Mouse (Mus musculus) 416B (cell line): ENCODE data around the gene Ikzf3.
A peak's percentile ranks its signal among the peaks of the same experiment; 100 is the strongest.

Source experiments
- DNase-seq: peaks from one replicate; pipeline ENCODE4 v3.0.0; 2011; ENCODE audit warnings: low read depth

Gene Ikzf3

DNA sequence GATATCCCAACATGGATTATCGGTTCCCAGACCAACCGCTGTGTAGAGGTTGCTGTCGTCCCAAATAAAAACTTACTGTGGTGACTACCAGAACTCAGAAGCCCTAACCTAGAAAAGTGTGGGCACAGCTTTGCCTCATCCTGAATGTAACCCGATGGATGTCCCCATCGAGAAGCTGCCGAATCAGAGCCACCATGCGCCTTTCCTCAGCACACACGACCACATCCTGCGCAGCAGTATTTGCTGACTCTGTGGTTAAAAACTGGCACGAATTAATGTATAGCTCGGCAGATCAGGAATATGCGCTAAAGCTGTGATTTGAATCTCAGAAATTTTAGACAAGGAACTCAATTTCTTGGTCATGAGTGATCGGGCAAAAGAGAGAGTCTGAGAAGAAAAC lies 33.0 kb downstream of the Ikzf3 start:
- no peak for DNase-seq

DNA sequence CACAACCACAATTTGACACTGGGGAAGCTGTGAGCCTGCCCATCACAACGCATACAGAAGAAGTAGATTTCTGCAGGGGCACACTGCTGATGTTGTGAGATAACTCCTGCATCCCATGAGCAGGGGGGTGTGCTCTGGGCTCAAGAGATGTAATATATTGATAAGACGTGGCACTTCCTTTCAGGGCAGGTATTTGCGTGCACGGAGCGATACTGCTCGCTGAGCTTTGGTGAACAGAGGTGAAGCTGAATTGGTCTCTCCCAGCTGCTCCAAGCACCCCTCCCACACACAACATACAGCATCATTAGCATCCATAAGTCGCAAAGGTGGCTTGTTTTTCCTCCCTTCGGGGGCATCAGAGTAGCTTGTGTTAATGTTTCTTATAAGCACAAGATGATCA lies 35.7 kb downstream of the Ikzf3 start:
- no peak for DNase-seq

DNA sequence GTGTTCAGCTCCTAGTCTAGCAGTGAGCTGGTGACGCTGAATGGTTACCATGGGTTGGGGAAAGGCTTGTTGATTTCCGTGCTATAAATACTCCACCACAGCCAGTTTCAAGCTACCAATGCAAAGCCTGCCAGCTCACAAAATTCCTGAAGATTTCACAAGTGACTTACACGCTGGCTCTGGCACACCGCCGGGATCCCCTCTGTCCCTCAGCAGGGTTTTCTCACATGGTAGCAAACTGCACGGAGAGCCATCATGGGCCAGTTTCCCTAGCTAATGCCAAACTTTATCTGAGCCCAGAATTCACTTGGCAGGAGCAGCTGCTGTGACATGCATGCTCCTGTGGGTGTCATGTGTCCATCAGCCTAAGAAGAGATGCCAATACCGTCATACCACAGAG lies 36.4 kb downstream of the Ikzf3 start:
- DNase-seq, result no peak

DNA sequence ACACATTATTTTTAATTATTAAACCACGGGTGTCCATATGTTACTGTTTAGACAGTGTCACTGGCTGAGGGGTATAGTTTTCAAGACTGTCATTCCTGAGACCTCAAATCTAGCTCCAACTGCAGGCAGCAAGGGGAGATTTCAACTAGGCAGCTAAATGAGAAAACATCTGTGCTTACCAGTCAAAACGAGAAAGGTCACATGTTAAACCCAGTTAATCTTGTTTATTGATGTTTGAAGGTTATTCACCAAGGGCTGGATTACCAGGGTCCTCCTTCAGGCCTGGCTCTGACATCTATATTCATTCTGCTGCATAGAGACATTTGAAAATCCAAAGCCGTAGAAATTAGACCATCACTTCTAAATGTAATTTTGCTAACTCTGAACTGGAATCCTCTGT lies 40.9 kb downstream of the Ikzf3 start:
- no peak for DNase-seq

DNA sequence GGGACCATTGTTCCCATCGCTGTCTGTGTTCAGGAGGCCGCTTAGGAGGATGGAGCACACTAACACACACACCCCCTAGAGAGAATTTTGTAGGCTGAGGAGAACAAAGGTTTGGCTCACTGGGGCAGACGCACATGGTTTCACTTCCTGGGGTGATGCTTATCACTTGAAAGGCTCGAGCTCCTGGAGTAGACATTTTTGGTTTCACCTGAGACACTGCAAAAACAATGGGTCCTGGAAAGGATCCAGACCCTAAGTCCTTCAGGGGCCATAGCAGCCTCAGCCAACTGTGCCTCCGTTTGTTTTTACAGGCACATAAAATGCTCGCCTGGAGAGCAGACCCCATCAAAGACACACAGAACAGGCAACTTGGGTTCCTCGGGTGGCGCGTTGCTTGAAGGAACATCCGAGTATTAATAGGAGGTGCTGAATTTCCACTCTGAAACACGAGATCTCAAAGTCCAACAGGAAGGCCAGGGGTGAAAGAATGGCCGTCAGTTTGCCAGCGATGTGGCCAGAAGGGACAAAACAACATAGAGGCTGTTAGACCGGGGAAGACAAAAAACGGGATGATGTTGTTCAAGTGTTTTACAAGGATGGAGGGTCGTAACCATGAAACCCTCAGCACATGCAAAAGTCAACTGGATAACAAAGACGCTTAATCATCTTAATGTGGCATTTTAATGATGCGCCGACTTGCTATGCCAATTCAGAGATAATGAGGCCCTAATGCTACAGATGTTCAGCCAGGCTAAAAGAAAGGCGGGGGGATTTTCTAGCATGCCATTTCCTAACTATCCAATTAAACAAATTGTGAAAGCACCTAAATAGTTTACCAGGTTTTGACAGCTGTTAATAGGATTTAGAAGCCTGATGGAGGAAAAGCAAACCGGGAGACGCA lies 48.2 kb downstream of the Ikzf3 start:
- no peak for DNase-seq

DNA sequence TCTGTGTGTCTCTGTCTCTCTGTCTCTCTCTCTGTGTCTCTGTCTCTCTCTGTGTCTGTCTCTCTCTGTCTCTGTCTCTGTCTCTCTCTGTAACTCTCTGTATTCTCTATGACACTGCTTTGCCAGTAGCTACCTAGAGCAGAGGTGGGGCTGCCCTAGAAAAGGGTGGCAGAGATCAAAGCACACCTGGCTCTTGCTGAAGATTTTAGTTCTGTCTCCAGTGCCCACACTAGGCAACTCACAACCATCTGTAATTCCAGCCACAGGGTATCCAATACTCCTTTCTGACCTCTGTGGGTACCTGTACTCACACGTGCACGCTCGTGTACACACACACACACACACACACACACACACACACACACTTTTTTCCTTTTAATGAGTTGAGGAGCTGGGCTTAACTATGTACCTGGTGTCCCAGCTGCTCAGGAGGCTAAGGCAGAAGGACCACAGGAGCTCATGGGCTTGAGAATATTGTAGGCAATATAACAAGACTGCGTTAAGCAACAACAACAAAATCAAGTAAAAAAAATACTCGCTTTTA lies 50.6 kb downstream of the Ikzf3 start:
- DNase-seq, result no peak

DNA sequence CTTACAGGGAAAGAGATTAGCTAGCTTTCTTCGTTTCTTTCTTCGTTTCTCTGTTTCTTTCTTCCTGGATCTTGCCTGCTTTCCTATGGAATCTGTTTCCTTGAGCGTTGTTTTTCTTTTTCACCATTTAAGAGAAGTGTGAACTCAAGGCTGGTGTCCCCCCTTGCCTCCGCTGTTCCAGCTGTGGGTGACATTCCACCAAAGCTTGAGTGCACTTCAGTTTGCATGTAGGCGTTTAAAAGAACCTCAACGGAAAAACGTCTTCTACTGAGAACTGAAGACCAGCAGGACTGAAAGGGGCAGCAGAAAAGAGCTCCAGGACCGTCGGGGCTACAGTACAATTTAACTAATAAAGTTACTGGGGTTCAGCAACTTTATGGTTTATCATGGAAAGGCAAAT lies 52.4 kb downstream of the Ikzf3 start:
- DNase-seq, result no peak

DNA sequence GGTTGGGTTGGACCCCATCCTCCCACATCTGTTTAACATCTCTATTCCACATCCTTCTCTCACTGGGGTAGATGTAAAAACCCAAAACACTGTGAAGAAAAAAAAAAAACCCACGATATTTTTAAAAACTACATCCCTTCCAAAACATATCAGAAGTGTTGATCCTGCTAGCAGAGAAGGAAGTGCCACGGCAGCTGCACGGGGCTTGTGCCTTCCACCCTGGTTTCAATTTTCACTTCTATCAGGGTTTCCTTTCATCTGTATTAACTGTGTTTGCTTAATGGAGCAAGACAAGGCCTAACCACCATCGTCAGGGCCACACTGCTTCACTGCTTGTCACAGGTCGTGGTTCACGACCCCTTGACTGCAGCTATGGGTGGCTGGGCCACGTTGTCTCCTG lies 52.9 kb downstream of the Ikzf3 start:
- no peak for DNase-seq

DNA sequence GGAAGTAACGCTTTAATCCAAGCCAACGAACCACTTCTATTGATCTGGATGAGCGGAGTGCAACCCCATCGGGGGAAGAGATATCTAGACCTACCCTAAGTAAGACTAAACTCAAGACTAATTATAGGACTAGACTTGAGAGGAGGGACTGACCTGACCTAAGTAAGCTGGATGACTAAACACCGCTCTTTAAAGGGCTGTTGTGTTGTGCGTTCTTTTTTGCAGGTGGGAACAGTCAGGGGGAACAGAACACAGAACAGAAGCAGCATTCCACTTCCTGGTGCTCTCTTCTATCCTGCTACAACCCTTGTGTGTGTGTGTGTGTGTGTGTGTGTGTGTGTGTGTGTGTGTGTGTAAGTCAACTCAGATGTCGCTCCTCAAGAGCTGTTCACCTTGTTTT lies 54.3 kb downstream of the Ikzf3 start:
- DNase-seq, result no peak

- DNase-seq, result no peak
Observed at GRCm38 (mm10) chr11:98488540-98489234, 57.1 kb downstream of the Ikzf3 start.

- no peak for DNase-seq
Observed at GRCm38 (mm10) chr11:98487526-98488040, 58.2 kb downstream of the Ikzf3 start.

DNA sequence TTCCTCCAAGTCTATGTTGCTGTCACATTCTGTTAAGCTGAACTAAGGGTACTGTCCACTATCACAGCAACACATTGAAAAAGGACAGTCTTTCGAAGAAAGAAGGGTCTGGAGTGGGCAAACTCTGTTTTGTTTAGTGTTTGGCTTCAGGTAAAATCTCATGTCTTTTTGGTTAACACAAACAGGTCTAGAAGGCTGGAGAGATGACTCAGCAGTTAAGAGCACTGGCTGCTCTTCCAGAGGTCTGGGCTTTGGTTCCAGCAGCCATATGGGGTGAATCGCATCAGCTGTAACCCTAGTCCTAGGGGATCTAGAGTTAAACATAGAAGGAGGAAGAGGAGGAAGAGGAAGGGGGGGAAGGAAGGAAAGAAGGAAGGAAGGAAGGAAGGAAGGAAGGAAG lies 60.1 kb downstream of the Ikzf3 start:
- no peak for DNase-seq

DNA sequence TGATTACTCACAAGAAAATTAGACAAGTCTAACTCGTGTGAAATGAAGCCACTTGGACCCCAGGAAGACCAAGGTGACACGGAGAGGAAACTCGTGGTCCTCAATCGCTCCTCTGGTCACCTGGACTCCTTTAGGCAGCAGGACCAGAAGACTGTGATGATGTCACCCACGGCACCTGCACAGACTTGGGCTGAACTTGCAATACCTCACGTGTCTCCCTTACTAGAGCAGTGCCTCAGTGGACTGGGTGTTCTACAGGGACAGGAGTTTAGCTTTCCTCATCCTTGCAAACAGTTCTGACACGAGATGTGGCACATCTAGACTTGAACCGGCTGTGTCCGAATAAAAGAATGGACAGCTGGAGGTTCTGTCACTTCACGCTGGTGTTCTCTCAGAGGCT lies 63.8 kb downstream of the Ikzf3 start:
- DNase-seq, result no peak

GRCm38 (mm10) chr11:98481231-98481630 lies 64.6 kb downstream of the Ikzf3 start:
- DNase-seq, result peak; percentile 90

- peak; percentile 9 for DNase-seq
Observed at GRCm38 (mm10) chr11:98479940-98480497, 65.8 kb downstream of the Ikzf3 start.

DNA sequence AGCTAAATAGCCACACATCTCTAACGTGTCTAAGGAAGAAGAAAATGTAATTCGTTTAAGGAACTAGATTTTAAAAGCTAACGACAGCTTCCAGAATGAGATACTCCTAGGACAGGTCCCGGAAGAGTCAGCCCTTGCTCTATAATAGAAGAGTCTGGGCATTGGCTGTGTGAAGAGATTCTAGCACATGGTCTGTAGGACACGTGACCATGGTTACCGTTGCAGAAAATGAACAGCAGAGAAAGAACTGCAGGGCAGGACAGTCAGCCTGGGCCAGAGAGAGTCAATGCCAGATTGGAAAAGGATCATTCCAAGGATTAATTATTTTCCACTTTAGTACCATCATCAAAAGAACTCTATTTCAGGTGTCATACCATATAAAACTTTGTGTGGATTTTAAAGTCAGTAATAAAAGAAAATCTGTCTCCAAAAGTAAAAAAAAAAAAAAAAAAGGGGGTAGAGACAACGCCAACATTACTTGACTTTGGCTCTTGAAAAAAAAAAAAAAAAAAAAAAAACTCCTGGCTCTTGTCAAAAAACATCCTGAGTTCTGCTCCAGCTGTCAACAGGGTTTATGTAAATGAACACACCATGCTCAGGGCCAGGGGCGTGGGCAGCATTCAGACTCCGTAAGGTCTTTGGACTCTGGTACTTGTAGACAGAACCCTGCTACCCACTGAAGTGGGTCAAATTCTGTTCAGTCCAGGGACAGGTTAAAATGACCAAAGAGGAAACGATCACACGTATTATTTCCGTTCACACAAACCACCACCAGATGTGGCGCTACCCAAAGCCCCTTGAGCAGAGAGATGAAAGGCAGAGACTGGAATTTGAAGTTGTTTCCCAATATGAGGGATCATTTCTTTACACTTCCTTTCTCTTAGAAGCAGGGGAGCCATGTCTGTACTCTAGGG lies 66.5 kb downstream of the Ikzf3 start:
- DNase-seq, result peak; percentile 38

DNA sequence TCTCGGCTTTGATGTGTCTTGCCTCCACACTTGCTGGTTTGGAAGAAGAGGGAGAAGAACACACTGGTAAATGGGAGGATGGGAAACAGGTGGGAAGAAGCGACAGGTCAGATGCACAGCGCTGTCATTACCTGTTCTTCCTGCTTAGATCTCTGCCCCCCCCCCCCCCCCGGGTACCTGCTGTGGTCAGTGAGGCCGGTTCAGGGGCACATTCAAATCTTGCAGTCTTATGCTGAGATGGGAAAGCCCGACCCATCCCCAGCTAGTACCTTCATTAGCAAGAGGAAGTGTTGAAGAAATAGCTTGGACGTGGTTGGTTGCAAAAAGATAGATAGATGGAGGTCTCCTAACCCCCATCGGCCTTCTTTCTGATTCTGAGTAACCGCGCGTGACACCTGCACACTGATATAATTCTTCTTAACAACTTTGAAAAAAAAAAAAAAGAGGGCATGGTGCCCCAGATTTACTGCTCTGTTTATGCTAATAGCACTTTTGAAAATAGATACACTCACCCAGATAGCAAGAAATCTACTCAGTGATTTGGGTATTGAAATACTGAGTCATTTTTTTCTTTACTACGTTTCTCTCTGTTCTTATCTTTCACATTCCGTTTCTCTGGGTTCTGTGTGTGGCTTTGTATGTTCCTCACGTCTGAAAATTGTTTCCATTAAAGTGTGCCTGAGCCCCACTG lies 68.7 kb downstream of the Ikzf3 start:
- no peak for DNase-seq

- DNase-seq, result peak; percentile 52
Observed at GRCm38 (mm10) chr11:98476434-98476807, 69.4 kb downstream of the Ikzf3 start.

DNA sequence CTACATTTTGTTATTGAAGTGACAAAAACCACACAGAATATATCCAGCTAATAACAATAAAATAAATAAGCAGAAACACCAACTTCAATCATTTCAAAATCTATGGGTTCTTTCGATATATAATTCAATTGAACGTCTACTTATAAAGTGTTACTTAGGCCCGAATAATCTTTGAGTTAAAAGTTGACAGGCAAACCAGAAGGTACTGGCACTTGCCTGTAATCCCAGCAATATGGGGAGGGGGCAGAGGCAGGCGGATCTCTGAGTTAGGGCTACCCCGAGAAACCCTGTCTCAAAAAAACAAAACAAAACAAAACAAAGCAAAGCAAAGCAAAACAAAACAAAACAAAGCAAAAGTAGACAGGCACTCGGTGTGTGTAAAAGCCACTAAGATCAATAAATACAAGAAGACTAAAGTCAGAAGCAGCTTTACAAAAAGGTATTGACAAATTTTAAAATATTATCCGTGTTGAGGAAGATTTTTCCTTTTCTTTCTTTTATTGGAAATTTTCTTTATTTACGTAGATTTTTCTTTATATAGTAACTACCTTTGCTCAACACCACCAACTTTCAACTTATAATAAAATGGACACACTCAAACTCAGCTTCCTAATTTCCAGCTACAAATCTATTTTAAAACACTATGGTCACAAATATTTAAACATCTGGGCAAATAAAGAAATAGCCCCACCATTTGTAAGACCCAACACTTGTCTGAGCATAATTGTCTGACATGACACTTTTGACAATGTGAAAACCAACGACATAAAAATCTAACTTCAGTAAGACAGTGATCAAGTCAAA lies 70.0 kb downstream of the Ikzf3 start:
- DNase-seq, result no peak

GRCm38 (mm10) chr11:98474967-98475366 lies 70.9 kb downstream of the Ikzf3 start:
- no peak for DNase-seq
